Mouse (Mus musculus) limb, embryonic 11.5 days (tissue): ENCODE data around the gene Nck1. TPM values are rescaled to one million over a fixed set of nuclear protein-coding genes. Genes with fewer than 3 reads are reported as not detected.

Source experiments
- ATAC-seq: fragments of 200-750 bp; cut with Nextera tagmentation; 2 replicates; pipeline ENCODE4 v1.8.0; 2017; ENCODE audit warnings: low read depth; ENCODE audit not compliant: insufficient number of reproducible peaks, low FRiP score, low TSS enrichment
- DNase-seq: peaks from one replicate; pipeline ENCODE4 v3.0.0-alpha.2; 2015; ENCODE audit warnings: low spot score
- H3K27ac ChIP-seq: fragments of 300-500 bp; sonication (generic); replicated peaks from 2 replicates; pipeline ENCODE4 v1.5.1; 2014; ENCODE audit warnings: low read depth, mild to moderate bottlenecking, low read length
- H3K27me3 ChIP-seq: fragments of 300-500 bp; sonication (generic); 2 replicates; pipeline ENCODE4 v1.6.1; 2014; ENCODE audit warnings: mild to moderate bottlenecking, low read length, mixed read lengths; ENCODE audit not compliant: control insufficient read depth, insufficient read depth
- H3K36me3 ChIP-seq: fragments of 300-500 bp; sonication (generic); 2 replicates; pipeline ENCODE4 v1.6.1; 2014; ENCODE audit warnings: mild to moderate bottlenecking, low read length, moderate library complexity, mixed read lengths; ENCODE audit not compliant: control insufficient read depth, insufficient read depth
- H3K4me1 ChIP-seq: fragments of 300-500 bp; sonication (generic); 2 replicates; pipeline ENCODE4 v1.6.1; 2014; ENCODE audit warnings: low read length, mixed read lengths; ENCODE audit not compliant: control insufficient read depth, insufficient read depth
- H3K4me2 ChIP-seq: fragments of 300-500 bp; sonication (generic); 2 replicates; pipeline ENCODE4 v1.6.1; 2014; ENCODE audit warnings: low read depth, mild to moderate bottlenecking, moderate library complexity; ENCODE audit not compliant: severe bottlenecking
- H3K4me3 ChIP-seq: fragments of 300-500 bp; sonication (generic); 2 replicates; pipeline ENCODE4 v1.5.1; 2014; ENCODE audit warnings: low read depth, low read length
- H3K9ac ChIP-seq: fragments of 300-500 bp; sonication (generic); 2 replicates; pipeline ENCODE4 v1.6.1; 2014; ENCODE audit warnings: mild to moderate bottlenecking, low read length
- H3K9me3 ChIP-seq: fragments of 300-500 bp; sonication (generic); 2 replicates; pipeline ENCODE4 v1.6.1; 2016; ENCODE audit warnings: low read length; ENCODE audit not compliant: control insufficient read depth
- WGBS: fragments of 180-500 bp; shearing (Covaris S2); extraction: QIAGEN DNeasy Blood & Tissue Kit; methylation state at CpG from one replicate; pipeline ENCODE4 v1.1.7; 2014; 5-methylcytosine and 5-hydroxymethylcytosine counted together
- polyA plus RNA-seq: library from polyadenylated mRNA; unstranded; fragments of >200 nt; fragmentation: Nextera tagmentation; extraction: Ambion mirVana; gene quantifications from 2 replicates; pipeline ENCODE4 v1.2.1, GENCODE M21; 2014

Nck1 gene
- polyA plus RNA-seq, 1 experiment from 2014 or later, result 80.6 TPM

GRCm38 (mm10) chr9:100548313-100548712, 2.4 kb upstream of the Nck1 start:
- H3K27me3 ChIP-seq, result no peaks in the 10 kb centered on the region
- H3K9ac ChIP-seq, result no peak overlapping the region
- H3K4me3 ChIP-seq, result no peak overlapping the region
- H3K9me3 ChIP-seq, result no peaks in the 10 kb centered on the region
- WGBS, result 96% methylated on average over 2 of the region's 2 CpGs
- ATAC-seq (no peak), DNase-seq (peak; percentile 43)
- no peak overlapping the region for H3K4me2 ChIP-seq
- H3K27ac ChIP-seq, result no peak overlapping the region
- H3K4me1 ChIP-seq, result 0 out of 2 replicates have a peak, but pooled peaks cover 5% of the 10 kb centered on the region
- no peaks in the 10 kb centered on the region for H3K36me3 ChIP-seq

DNA sequence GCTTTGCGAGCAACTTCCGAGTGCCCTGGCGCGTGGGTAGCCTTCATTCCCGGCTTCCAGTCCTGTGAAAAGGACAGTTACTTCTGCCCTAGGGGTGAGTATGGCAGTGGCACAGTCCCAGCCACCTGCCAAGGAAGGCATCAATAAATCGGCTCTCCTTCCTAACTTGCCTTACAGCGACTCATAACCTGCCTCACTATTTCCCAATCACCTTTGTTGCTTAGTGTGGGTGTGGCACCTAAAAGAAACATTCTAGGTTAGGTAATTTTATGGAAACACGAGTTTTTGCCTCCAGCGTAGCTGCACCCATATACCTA, 618 bp upstream of the Nck1 start:
- Histone ChIP-seq H3K4me3 (peak overlapping the region; percentile 93), H3K4me1 (0 out of 2 replicates have a peak, but pooled peaks cover 5% of the 10 kb centered on the region), H3K9me3 (no peaks in the 10 kb centered on the region), H3K4me2 (peak overlapping the region; percentile 78), H3K9ac (peak overlapping the region; percentile 71), H3K36me3 (no peaks in the 10 kb centered on the region), H3K27ac (peak overlapping the region; percentile 85), H3K27me3 (no peaks in the 10 kb centered on the region)
- WGBS, result 12% methylated on average over 9 of the region's 9 CpGs
- no peak for DNase-seq
- ATAC-seq, result no peak

DNA sequence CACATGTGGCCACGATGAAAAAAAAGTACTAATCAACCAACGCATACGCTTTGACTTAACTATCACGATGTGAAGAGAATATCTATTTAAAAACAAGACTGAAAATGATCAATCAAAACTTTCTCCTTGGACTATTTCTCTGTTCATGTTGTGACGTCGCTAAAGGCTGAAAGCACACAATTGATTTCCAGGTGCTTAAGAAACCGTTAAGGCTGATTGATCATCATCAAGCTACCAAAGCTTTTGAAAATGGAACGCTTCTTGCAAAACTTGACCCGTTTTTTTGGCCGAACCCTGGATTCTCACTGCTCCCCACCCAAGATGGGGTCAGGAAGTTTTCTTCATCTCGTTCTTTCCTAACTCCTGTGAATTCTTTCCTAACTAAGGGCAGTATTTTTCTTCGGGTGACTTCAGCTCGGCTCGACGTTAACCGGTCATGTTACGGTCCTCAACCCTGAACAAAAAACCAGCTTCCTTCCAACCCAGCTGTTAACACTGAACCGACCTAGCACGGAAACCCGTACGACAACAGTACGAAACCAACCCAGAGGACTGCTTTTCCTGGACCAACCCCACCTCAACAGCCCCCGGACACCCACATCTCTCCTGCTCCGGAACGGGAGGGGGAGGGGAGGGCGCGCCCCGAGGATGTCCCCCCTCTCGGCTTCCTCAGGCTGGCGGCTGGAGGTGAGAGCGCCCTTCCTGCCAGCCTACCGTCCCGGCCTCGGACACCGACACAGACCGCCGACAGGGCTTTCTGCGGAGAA, 803 bp downstream of the Nck1 start:
- 0 out of 2 replicates have a peak, but pooled peaks cover 5% of the 10 kb centered on the region for H3K4me1 ChIP-seq
- no peaks in the 10 kb centered on the region for H3K9me3 ChIP-seq
- H3K4me3 ChIP-seq, result peak overlapping the region; percentile 93
- H3K4me2 ChIP-seq, result peak overlapping the region; percentile 59
- peak overlapping the region; percentile 85 for H3K27ac ChIP-seq
- H3K27me3 ChIP-seq, result no peaks in the 10 kb centered on the region
- WGBS, result 2% methylated on average over 38 of the region's 38 CpGs
- ATAC-seq (peak; percentile 58; the same call in 1 of the 2 replicates), DNase-seq (no peak)
- H3K36me3 ChIP-seq, result no peaks in the 10 kb centered on the region
- peak overlapping the region; percentile 91 for H3K9ac ChIP-seq

DNA sequence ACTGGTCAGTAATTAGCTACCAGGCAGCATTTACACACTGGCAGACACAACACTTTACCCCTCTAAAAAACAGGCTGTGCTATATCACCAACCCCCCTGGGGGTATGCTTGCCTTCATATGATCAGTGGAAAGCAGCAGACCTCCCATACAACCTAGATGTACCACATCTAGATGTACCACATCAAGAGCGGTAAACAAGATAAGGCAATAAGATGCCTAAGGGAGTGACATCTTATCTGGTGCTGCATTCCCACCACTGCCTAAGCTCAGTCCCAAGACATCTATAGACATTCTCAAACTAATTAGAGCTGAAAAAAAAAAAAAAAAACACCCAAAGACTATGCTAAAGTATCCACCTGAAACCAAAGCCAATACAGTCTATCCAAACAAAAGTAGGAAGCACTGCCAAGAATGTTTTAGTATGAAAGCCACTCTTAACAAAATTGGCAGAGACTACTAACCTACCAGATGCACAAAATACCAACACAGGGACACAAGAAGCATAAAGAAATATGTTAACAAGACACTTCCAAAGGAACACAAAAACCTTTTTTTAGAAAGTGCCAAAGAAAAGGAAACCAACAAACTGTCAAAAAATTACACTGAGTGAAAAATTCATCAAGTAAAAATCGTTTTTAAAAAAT, 10.2 kb downstream of the Nck1 start:
- WGBS, result 97% methylated on average over 2 of the region's 2 CpGs
- no peaks in the 10 kb centered on the region; the same call in 1 of the 2 replicates for H3K9me3 ChIP-seq
- H3K4me3 ChIP-seq, result no peak overlapping the region
- no peak overlapping the region for H3K27ac ChIP-seq
- DNase-seq (no peak), ATAC-seq (no peak)
- H3K27me3 ChIP-seq, result no peaks in the 10 kb centered on the region
- no peak overlapping the region for H3K4me2 ChIP-seq
- H3K4me1 ChIP-seq, result no peaks in the 10 kb centered on the region
- no peak overlapping the region for H3K9ac ChIP-seq
- H3K36me3 ChIP-seq, result no peaks in the 10 kb centered on the region

DNA sequence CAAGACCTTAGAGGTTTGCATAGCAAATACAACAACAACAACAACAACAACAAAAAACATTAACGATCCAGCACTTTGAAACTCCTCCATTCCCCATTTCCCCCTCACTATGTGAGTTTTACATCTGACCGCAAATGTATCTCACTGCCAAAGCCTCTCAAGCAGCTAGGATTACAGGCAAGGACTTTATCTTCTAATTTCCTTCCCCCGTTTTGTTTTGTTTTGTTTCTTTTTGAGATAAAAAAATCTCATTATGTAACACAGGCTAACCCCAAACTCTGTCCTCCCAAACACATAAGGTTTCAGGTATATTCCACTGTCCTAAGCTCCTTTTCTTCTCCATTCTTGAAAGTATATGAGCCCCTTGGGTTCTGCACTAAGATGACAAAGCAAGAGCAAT, 11.2 kb downstream of the Nck1 start:
- WGBS, result 97% methylated on average over 3 of the region's 3 CpGs
- Histone ChIP-seq H3K4me3 (no peak overlapping the region), H3K4me1 (no peaks in the 10 kb centered on the region), H3K27ac (no peak overlapping the region), H3K27me3 (no peaks in the 10 kb centered on the region), H3K4me2 (no peak overlapping the region), H3K36me3 (no peaks in the 10 kb centered on the region), H3K9me3 (no peaks in the 10 kb centered on the region; the same call in 1 of the 2 replicates), H3K9ac (no peak overlapping the region)
- ATAC-seq, result no peak
- no peak for DNase-seq

GRCm38 (mm10) chr9:100532847-100533505, 13.0 kb downstream of the Nck1 start:
- Histone ChIP-seq H3K4me1 (no peaks in the 10 kb centered on the region), H3K27me3 (no peaks in the 10 kb centered on the region), H3K4me2 (no peak overlapping the region), H3K9me3 (no peaks in the 10 kb centered on the region; the same call in 1 of the 2 replicates), H3K9ac (no peak overlapping the region), H3K27ac (no peak overlapping the region), H3K4me3 (no peak overlapping the region), H3K36me3 (no peaks in the 10 kb centered on the region)
- 85% methylated on average over 3 of the region's 3 CpGs for WGBS
- DNase-seq (no peak), ATAC-seq (no peak)

DNA sequence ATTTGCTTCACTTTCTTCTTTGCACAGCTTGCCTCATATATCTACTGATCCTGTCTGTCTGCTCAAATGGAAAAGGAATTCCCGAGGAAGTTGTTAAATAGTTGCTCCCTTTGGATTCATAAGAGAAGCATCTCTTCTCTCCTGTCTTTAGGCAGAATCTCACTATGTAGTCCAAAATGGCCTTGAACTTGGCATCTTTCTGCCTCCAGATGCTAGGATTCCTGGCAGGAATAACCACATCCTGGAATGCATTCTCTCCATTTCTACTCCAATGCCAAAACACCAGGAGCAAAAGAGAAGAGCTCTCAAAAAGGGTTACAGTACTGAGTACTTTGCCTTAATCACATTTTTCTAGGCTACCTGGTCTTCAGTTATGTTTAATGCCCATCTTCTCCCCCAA, 14.6 kb downstream of the Nck1 start:
- Histone ChIP-seq H3K4me3 (no peak overlapping the region), H3K27ac (no peak overlapping the region), H3K27me3 (no peaks in the 10 kb centered on the region), H3K4me1 (no peaks in the 10 kb centered on the region), H3K36me3 (no peaks in the 10 kb centered on the region), H3K9me3 (no peaks in the 10 kb centered on the region; the same call in 1 of the 2 replicates), H3K4me2 (no peak overlapping the region), H3K9ac (no peak overlapping the region)
- DNase-seq (no peak), ATAC-seq (no peak)
- WGBS, result 90% methylated on average over 1 of the region's 1 CpGs

DNA sequence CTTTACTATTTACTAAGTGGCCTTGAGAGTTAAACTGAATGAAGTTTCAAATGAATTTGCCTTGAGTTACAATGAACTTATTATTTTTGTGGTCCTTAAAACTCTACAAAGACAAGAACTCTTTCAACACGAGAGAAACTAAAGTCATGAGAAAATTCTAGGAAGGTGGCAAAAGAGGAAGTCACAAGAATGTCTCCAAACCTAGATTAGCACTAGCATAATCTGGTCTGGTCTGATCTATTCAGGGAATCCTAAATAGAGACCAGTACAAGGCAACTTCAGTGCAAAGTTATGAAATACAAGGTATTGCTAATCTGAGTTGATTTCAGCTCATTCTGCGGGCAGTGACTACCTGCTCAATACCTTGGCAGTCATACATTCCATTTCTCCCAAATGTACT, 20.7 kb downstream of the Nck1 start:
- H3K9me3 ChIP-seq, result no peaks in the 10 kb centered on the region; the same call in 1 of the 2 replicates
- 87% methylated on average over 2 of the region's 2 CpGs for WGBS
- no peak overlapping the region for H3K4me3 ChIP-seq
- no peak overlapping the region for H3K4me2 ChIP-seq
- ATAC-seq (no peak), DNase-seq (no peak)
- no peaks in the 10 kb centered on the region for H3K4me1 ChIP-seq
- H3K27ac ChIP-seq, result no peak overlapping the region
- H3K9ac ChIP-seq, result no peak overlapping the region
- no peaks in the 10 kb centered on the region for H3K36me3 ChIP-seq
- H3K27me3 ChIP-seq, result no peaks in the 10 kb centered on the region
